Mouse (Mus musculus): ENCODE measurements around the gene Zic5.

Zic5 gene

GRCm38 (mm10) chr14:122464763-122465741 lies at the start of gene Zic5:
Zic5 (minus strand) TSS chr14:122465677.
- no peak for DNase-seq (ENCODE audit: low spot score)

DNA sequence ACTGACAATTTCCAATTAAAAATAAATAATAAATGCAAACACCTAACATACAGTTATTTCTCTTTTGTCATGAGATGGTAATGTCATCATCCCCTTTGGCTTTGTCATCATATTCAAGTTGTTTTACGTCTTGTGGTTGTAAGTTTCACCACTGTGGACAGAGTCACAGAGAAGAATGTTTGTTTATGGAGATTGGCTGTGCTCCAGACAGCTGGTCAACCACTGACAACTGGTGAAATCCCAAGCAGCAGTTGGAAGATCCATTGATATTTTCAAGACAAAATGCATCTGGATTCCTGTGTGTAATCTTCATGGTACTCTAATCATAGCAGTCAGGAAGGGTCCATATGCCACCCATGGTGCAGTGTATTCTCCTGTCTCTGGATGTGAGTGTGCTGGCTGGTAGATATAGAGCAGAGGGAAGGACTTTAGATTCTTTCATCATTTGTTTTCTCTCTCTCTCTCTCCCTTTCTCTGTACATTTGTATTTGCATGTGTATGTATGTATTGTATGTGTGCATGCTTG lies 48.1 kb upstream of the Zic5 start:
- DNase-seq (ENCODE audit: low spot score) = no peak

GRCm38 (mm10) chr14:122511519-122511918 lies 46.0 kb upstream of the Zic5 start:
- no peak for DNase-seq (ENCODE audit: low spot score)

- DNase-seq (ENCODE audit: low spot score) = no peak
These were observed 43.6 kb upstream of the Zic5 start for GRCm38 (mm10) chr14:122509058-122509457.

- no peak for DNase-seq (ENCODE audit: low spot score)
These were observed 26.5 kb upstream of the Zic5 start for GRCm38 (mm10) chr14:122492015-122492414.

GRCm38 (mm10) chr14:122491521-122491920 lies 26.0 kb upstream of the Zic5 start:
- no peak for DNase-seq (ENCODE audit: low spot score)

DNA sequence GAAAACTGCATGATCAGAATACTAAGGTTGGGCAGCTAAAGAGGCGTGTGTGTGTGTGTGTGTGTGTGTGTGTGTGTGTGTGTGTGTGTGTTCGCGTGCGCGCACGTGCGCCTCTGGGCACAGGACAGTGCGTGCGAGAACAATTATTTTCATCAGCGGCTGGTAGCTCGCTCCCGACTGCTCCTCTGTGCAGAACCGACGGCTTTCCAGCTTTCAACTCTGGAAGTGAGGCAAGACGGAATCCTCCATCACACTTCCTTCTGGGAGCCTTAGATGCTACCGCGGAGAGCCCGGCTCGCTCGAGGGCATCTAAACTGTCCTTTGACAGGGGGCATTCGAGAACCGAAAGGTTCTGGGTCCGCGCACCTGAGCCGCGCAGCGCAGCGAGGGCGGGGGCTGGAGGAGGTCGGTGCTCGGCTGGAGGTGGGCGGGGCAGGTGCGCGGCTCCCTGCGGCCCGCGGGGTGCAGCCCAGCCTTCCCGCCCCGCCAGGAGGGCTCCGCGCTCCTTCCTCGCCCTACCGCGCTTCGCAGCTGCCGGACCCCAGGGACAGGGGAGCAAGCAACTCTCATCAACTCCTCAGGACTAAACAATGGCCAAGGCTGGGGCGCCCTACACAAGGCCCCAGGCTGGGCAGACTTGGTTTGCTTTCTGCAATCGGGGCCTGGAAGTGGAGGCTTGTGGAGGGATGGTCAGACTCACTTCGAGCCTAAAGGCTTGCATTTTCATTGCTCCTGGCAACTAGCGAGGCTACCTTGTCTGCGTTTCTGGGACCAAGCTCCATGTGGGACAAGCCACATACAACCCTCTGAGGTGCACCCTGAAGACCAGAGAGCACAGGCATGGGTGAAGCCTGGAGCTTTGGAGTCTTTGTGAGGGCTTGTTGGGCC lies 25.2 kb upstream of the Zic5 start, which contains the start of gene Gm10837:
Gm10837 (plus strand) TSS at position 146 of the 888 bp plus-strand sequence.
- DNase-seq (ENCODE audit: low spot score) = no peak

DNA sequence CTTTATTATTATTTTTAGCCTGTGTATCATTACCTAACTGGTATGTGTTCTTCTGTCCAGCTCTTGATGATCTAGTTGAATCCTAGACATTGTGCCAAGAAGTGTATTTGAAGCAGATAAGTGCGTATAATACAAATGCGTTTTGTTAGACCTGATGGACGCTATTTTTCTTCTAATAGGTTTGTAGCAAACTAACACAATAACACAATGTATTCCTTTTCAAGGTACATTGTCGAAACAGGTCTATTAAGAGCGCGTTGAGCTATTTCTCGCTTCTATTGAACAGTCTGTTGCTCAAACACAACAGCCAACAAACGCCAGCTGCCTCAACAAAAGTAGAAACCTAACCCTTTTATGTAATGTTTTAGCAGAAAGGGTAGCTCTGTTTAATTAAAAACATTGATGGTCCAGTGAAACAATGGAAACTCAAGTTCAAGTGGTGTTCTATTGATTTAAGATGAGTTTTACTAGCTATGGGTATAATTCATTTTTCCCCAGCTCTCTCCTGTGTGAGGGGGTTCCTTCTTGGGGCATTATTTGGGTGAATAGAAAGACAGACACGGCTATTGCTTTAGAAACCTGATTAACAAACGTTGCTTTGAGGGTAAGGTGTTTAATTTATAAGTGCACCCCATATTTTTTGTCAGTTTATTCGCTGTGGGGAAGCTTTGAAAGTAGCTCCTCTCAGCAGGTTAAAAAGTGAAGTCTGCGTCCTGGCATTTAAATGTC lies 24.4 kb upstream of the Zic5 start:
- no peak for DNase-seq (ENCODE audit: low spot score)

- no peak for DNase-seq (ENCODE audit: low spot score)
These were observed 23.6 kb upstream of the Zic5 start for GRCm38 (mm10) chr14:122489041-122489440.

DNA sequence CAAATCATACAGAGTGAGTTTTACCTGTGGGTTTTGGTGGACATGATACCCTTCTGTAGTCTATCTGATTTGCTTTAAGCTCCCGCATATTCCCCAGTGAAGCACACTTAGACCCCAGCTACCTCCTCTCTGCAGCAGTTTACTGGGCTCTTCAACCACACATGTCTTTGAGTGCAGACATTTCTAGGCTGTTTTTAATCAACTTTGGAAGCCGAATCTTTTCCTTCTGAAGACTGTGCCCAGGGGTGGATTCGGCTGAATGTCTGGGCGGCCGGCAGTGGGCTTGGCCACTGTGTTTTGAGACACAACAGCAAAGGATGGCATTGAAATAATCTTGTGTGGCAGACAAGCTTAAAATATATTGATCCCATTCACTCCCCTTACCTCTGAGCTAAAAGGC lies 21.9 kb upstream of the Zic5 start:
- DNase-seq (ENCODE audit: low spot score) = no peak

GRCm38 (mm10) chr14:122486611-122487010 lies 21.1 kb upstream of the Zic5 start:
- DNase-seq (ENCODE audit: low spot score) = no peak

DNA sequence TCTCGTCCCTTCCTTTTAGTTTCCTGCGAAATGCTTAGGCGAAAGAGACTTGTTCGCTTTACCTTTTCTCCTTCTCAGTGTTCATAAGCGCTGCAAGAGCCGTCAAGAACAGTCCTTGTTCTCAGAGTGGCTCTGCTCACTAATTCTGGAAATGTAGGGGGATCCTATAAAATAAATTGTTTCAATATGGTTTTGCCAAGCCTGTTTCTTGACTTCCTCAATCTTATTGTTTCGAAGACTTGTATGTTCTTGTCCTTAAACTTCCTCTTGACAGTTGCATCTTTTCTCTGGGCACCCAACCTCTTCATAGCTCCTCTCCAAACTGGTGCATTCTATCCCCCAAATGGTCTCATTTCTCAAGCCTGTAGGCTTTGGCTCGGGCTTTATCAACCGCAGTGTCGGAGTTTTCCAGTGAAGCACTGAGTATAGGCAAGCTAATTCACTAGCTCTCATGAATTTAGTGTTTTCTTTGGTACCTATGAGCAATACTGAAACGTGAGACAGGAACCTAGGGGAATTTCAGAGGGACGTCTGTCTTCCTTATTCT lies 20.2 kb upstream of the Zic5 start:
- DNase-seq (ENCODE audit: low spot score) = no peak

- DNase-seq (ENCODE audit: low spot score) = no peak
These were observed 19.5 kb upstream of the Zic5 start for GRCm38 (mm10) chr14:122484844-122485551.

DNA sequence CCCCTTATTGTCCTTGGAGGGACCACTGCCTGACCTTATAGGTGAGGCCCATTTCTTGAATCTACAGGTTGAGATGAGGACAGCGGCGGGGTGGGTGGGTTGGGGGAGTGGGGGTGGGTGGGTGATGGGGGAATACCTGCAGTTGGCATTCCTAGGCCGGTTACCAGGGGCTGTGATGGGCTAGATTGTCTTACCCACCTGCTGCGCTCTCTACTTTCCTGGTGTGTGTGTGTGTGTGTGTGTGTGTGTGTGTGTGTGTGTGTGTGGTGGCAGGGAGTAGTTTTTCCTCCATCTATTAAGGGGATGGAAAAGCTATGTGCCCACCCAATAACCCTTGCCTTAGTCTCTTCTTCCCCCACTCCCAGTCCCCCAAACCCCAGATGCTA lies 19.0 kb upstream of the Zic5 start:
- DNase-seq (ENCODE audit: low spot score) = no peak

- DNase-seq (ENCODE audit: low spot score) = no peak
These were observed 18.3 kb upstream of the Zic5 start for GRCm38 (mm10) chr14:122483556-122484421.

- DNase-seq (ENCODE audit: low spot score) = no peak
These were observed 17.5 kb upstream of the Zic5 start for GRCm38 (mm10) chr14:122483024-122483385.

DNA sequence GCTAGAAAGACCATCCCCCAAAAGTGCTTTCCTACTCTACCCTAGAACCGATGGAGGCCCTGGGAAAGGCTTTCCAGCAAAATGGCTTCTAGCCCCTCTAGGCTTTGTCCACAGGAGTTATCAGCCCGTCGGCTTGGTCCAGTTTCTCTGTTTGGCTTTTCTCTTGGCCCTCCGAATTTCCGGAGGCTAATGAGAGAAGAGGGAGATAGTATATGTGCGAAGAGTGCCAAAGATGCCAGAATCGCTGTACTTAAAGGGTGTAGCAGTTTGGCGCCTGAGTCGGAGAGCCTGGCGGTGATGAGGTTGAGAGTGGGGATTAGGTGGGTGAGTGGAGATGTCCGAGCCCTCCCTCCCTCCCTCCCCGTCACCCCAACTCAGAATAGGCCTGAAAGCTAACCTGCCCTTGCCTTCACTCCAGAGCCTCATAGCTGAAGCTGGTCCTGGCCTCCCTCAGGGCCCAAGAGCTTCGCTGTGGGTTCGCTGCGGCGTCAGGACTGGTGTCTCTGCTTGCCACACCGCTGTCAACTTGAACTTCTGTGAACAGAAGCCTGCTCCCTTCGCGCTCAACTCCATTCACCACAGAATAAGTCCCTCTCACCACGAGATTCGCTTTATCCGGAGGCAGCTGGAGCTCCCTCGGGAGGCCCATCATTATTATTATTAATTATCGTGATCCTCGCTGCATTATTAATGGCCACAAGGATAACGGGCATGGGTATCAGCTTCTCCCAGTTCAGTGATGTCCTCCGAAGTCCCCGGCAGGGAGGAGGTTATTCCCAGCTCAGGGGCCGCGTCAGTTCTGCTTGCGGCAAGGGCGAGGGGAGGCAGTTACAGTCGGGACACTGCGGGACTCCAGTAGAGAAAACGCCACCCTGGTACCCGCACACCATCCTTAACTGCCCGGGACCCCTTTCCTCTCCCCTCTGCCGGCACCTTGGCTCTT lies 16.9 kb upstream of the Zic5 start:
- DNase-seq (ENCODE audit: low spot score) = no peak

DNA sequence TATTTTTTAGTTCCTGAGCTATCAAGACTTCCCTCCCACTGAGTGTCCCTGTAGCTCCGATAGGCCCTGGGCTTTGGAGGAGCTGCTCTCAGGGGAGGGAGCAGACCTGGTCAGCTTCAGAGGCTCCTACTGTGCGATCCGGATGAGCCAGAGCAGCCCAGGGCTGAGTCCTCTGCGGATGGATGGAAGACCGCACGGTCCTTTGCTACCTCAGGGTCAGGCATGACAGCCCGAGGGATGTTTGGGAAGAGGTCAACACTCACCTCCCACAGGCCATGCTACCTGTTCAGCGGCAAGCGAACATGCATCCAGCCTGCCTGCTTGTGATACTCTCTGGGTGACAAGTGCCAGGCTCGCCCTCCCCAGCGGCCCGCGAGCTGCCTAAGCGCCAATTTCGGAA lies 15.7 kb upstream of the Zic5 start:
- no peak for DNase-seq (ENCODE audit: low spot score)

DNA sequence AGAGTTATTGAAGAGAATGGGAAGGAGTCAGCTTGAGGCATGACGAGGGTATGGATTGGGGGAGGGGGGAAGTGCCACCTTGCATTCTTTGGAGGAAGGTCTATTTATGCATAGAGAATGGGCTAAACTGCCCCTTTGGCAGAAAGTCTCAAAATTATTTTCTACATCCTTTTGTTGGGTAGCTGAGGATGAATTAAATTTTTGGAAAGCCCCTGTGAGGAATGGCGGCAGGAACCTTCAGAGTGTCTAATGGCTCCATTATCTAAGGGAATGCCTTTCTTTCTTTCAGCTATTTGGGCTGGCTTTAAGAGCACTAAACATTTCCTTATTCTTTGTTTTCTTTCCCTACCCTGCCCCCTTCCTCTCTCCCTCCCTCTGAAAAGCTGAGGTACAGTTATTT lies 14.9 kb upstream of the Zic5 start:
- no peak for DNase-seq (ENCODE audit: low spot score)
